Mouse (Mus musculus) testis, adult 2 months (tissue): Measurements from ENCODE around the gene Ninj2.

Experiments used
- CTCF ChIP-seq: fragments of 200-500 bp; IDR thresholded peaks from 2 replicates; pipeline ENCODE4 v1.5.1; 2012; ENCODE audit warnings: low read depth, mild to moderate bottlenecking, inconsistent platforms, low read length, moderate library complexity; ENCODE audit not compliant: control insufficient read depth, insufficient read depth, insufficient replicate concordance
- POLR2A ChIP-seq: fragments of 200-500 bp; IDR thresholded peaks from 2 replicates; pipeline ENCODE4 v1.6.1; 2012; ENCODE audit warnings: low read depth, mild to moderate bottlenecking, inconsistent platforms, low read length, moderate library complexity; ENCODE audit not compliant: control insufficient read depth

- no peak for TF ChIP-seq CTCF
- TF ChIP-seq POLR2A, result no peak
Observed at GRCm38 (mm10) chr6:120192211-120192870, 99.2 kb downstream of the Ninj2 start.
